Mouse (Mus musculus) spleen, adult 2 months (tissue): ENCODE measurements around the gene Sgip1. TPM values are rescaled to one million over a fixed set of nuclear protein-coding genes. Genes with fewer than 3 reads are reported as not detected.

Source experiments
- DNase-seq, 2 experiments: peaks; one replicate each; pipeline versions ENCODE4 v3.0.0 to v3.0.0-alpha.2; 2012 to 2021; ENCODE audit warnings: low spot score in 2 of 2, low read depth in 1 of 2
- H3K27ac ChIP-seq: fragments of 200-500 bp; 2 replicates; pipeline ENCODE4 v1.5.1; 2012; ENCODE audit warnings: low read length, inconsistent platforms; ENCODE audit not compliant: insufficient read depth
- H3K27me3 ChIP-seq: fragments of 200-500 bp; 2 replicates; pipeline ENCODE4 v1.6.1; 2012; ENCODE audit warnings: mild to moderate bottlenecking, moderate library complexity, low read length, inconsistent platforms; ENCODE audit not compliant: control insufficient read depth, insufficient read depth
- H3K36me3 ChIP-seq: fragments of 200-500 bp; 2 replicates; pipeline ENCODE4 v1.6.1; 2012; ENCODE audit warnings: mild to moderate bottlenecking, low read length, inconsistent platforms; ENCODE audit not compliant: control insufficient read depth, insufficient read depth
- H3K4me1 ChIP-seq: fragments of 200-500 bp; 2 replicates; pipeline ENCODE4 v1.6.1; 2011; ENCODE audit warnings: inconsistent platforms; ENCODE audit not compliant: control insufficient read depth, insufficient read depth, insufficient read length
- H3K4me3 ChIP-seq: fragments of 200-500 bp; 2 replicates; pipeline ENCODE4 v1.5.1; 2011; ENCODE audit warnings: mild to moderate bottlenecking, inconsistent platforms; ENCODE audit not compliant: insufficient read depth, insufficient read length; ENCODE audit errors: extremely low read depth
- CTCF ChIP-seq: fragments of 200-500 bp; IDR thresholded peaks from 2 replicates; pipeline ENCODE4 v1.5.1; 2011; ENCODE audit warnings: mild to moderate bottlenecking, inconsistent platforms; ENCODE audit not compliant: insufficient read depth, insufficient read length, insufficient replicate concordance; ENCODE audit errors: extremely low read depth
- POLR2A ChIP-seq: fragments of 200-500 bp; IDR thresholded peaks from 2 replicates; pipeline ENCODE4 v1.6.1; 2011; ENCODE audit warnings: low read depth, low read length, inconsistent platforms
- WGBS: fragments of 180-500 bp; shearing (Covaris S2); methylation state at CpG from one replicate; pipeline ENCODE4 v1.1.7; 2018; 5-methylcytosine and 5-hydroxymethylcytosine counted together
- polyA plus RNA-seq: library from polyadenylated mRNA; depleted of rRNA; stranded (reverse); fragments of >200 nt; gene quantifications from 2 replicates; pipeline ENCODE4 v1.2.3, GENCODE M21; 2012

Gene Sgip1
- polyA plus RNA-seq, 1 experiment: 0.60 TPM

- no peak for TF ChIP-seq POLR2A
- no peak for TF ChIP-seq CTCF
- WGBS: 83% methylated on average over 3 of the region's 3 CpGs
- no peak overlapping the region for H3K4me3 ChIP-seq
These were observed 125.4 kb downstream of the Sgip1 start for GRCm38 (mm10) chr4:102866531-102866930.

GRCm38 (mm10) chr4:102871274-102871673 lies 130.2 kb downstream of the Sgip1 start:
- no peaks in the 10 kb centered on the region for H3K27me3 ChIP-seq
- no peak for TF ChIP-seq CTCF
- TF ChIP-seq POLR2A: no peak
- no peak overlapping the region for H3K27ac ChIP-seq
- no peaks in the 10 kb centered on the region for H3K4me1 ChIP-seq
- 90% methylated on average over 4 of the region's 4 CpGs for WGBS
- no peak for DNase-seq
- H3K36me3 ChIP-seq: no peaks in the 10 kb centered on the region
- H3K4me3 ChIP-seq: no peak overlapping the region

More at GRCm38 (mm10) chr4:102866531-102866930, 125.4 kb downstream of the Sgip1 start:
- no peak overlapping the region for H3K27ac ChIP-seq
- no peaks in the 10 kb centered on the region for H3K36me3 ChIP-seq
- DNase-seq: no peak
- no peaks in the 10 kb centered on the region for H3K27me3 ChIP-seq
- no peaks in the 10 kb centered on the region for H3K4me1 ChIP-seq

- Histone ChIP-seq H3K4me3 (no peak overlapping the region), H3K27ac (no peak overlapping the region), H3K36me3 (no peaks in the 10 kb centered on the region), H3K4me1 (no peaks in the 10 kb centered on the region), H3K27me3 (no peaks in the 10 kb centered on the region)
- DNase-seq: no peak
- no peak for TF ChIP-seq POLR2A
- TF ChIP-seq CTCF: no peak
- WGBS: 93% methylated on average over 3 of the region's 3 CpGs
These were observed 142.0 kb downstream of the Sgip1 start for GRCm38 (mm10) chr4:102883142-102883541.

GRCm38 (mm10) chr4:102884228-102884627 lies 143.1 kb downstream of the Sgip1 start:
- WGBS: 86% methylated on average over 4 of the region's 4 CpGs
- Histone ChIP-seq H3K4me3 (no peak overlapping the region), H3K27ac (no peak overlapping the region), H3K4me1 (no peaks in the 10 kb centered on the region), H3K36me3 (no peaks in the 10 kb centered on the region), H3K27me3 (no peaks in the 10 kb centered on the region)
- no peak for TF ChIP-seq POLR2A
- TF ChIP-seq CTCF: no peak
- DNase-seq: no peak

- no peak for TF ChIP-seq POLR2A
- TF ChIP-seq CTCF: no peak
- H3K4me1 ChIP-seq: no peaks in the 10 kb centered on the region
- 73% methylated on average over 2 of the region's 2 CpGs for WGBS
- H3K36me3 ChIP-seq: no peaks in the 10 kb centered on the region
- DNase-seq: no peak
- H3K27me3 ChIP-seq: no peaks in the 10 kb centered on the region
- H3K4me3 ChIP-seq: no peak overlapping the region
- H3K27ac ChIP-seq: no peak overlapping the region
These were observed 145.4 kb downstream of the Sgip1 start for GRCm38 (mm10) chr4:102886459-102886858.

GRCm38 (mm10) chr4:102886902-102887301 lies 145.8 kb downstream of the Sgip1 start:
- TF ChIP-seq CTCF: no peak
- no peak for TF ChIP-seq POLR2A
- DNase-seq: no peak
- Histone ChIP-seq H3K4me1 (no peaks in the 10 kb centered on the region), H3K4me3 (no peak overlapping the region), H3K27me3 (no peaks in the 10 kb centered on the region), H3K36me3 (no peaks in the 10 kb centered on the region), H3K27ac (no peak overlapping the region)
- 87% methylated on average over 4 of the region's 4 CpGs for WGBS

GRCm38 (mm10) chr4:102887770-102888689 lies 146.9 kb downstream of the Sgip1 start:
- 88% methylated on average over 14 of the region's 14 CpGs for WGBS
- Histone ChIP-seq H3K4me3 (no peak overlapping the region), H3K27me3 (no peaks in the 10 kb centered on the region), H3K36me3 (no peaks in the 10 kb centered on the region), H3K4me1 (no peaks in the 10 kb centered on the region), H3K27ac (no peak overlapping the region)
- TF ChIP-seq CTCF: no peak
- no peak for TF ChIP-seq POLR2A
- DNase-seq: no peak
